Mouse (Mus musculus): ENCODE data around the gene Pogk. TPM values are rescaled to one million over a fixed set of nuclear protein-coding genes. Genes with fewer than 3 reads are reported as not detected.

Pogk gene
- total RNA-seq, 2 experiments from 2014 or later = 10.6 to 11.6 TPM

Other genes starting within 250 kb of the Pogk start
- gene Mael, start 171.1 kb downstream of the Pogk start, total RNA-seq (2021) = not detected
- gene Ildr2, start 155.7 kb downstream of the Pogk start, total RNA-seq (2021) = 1 to 10 TPM; 2.5 to 4.5 TPM
- 1 to 10 TPM; 7.6 to 9.3 TPM for gene Tada1, start 30.8 kb downstream of the Pogk start, total RNA-seq (2021)
- gene Gm4846, start 87.7 kb upstream of the Pogk start, total RNA-seq (2021) = not detected
- not detected for gene Gm4847, start 237.8 kb upstream of the Pogk start, total RNA-seq (2021)

Data from heart, postnatal 36 days (tissue).